Mouse (Mus musculus): ENCODE results near the gene Cd5. TPM values are rescaled to one million over a fixed set of nuclear protein-coding genes. Genes with fewer than 3 reads are reported as not detected.

Gene Cd5
- polyA plus RNA-seq (2014; fragmentation: Nextera tagmentation; extraction: Ambion mirVana), result 0.29 TPM in 1 of 2 replicates, not detected in the other

DNA sequence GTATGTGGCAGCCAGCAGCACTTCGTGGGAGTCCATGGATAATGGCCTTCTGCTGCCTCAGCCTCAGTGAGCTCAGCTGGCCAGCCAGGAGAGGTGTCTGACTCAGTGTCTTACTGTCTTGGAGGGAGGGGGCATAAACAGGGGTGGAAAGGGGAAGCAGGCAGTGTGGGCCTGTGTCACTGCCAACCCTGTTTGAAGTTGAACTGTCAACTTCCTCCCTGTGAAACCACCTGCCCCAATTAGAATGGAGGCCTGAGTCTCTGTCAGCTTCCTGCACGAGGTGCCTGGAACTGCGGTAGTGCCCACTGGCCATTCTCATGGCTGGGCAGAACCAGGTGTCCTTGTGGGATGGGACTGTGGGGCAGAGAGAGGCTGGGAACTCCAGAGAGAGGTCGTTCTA, at the start of gene Cd5:
Gene Cd5 (minus strand): TSS at position 192 of the 400 bp plus-strand sequence.
- Histone ChIP-seq H3K4me1 (ENCODE audit: control insufficient read depth, insufficient read depth, low read length) (no peaks in the 10 kb centered on the region), H3K27me3 (replicated peaks; ENCODE audit: control insufficient read depth, insufficient read depth, low read length) (no peaks in the 10 kb centered on the region), H3K4me3 (ENCODE audit: low read depth, low read length) (no peak within 1 kb of the TSS), H3K36me3 (ENCODE audit: control insufficient read depth, insufficient read depth, low read length) (no peaks in the 10 kb centered on the region), H3K9me3 (replicated peaks; ENCODE audit: control insufficient read depth, low read length) (no peaks in the 10 kb centered on the region), H3K27ac (ENCODE audit: low read depth, low read length) (no peak within 1 kb of the TSS), H3K4me2 (ENCODE audit: low read length) (no peak within 1 kb of the TSS), H3K9ac (ENCODE audit: low read length) (no peak within 1 kb of the TSS)
- no peak for DNase-seq (ENCODE audit: low spot score)
- WGBS, result 77% methylated on average over 4 of the region's 4 CpGs
- ATAC-seq, result no peak

DNA sequence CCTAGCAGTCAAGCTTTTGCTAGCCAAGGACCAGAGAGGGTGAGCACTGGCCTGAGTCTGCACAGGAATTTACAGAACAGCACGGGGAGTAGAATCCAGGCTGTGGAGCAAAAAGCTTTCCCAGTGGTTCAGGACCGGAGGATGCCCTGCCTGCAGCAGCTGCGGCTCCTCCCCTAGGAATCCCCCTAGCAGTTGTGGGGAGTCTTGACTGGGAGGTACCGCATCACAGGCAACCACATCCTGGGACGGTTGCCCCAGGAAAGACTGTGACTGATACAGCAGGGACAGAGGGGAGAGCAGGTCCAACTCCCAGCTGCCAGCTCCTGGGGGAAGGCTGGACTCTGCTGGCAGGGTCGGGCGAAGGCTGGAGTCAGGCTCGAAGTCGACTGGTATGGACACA, 49.4 kb upstream of the Cd5 start:
- H3K27me3 ChIP-seq (replicated peaks; ENCODE audit: control insufficient read depth, insufficient read depth, low read length), result no peaks in the 10 kb centered on the region
- H3K36me3 ChIP-seq (ENCODE audit: control insufficient read depth, insufficient read depth, low read length), result no peaks in the 10 kb centered on the region
- H3K9me3 ChIP-seq (replicated peaks; ENCODE audit: control insufficient read depth, low read length), result no peaks in the 10 kb centered on the region
- no peak for ATAC-seq
- H3K4me2 ChIP-seq (ENCODE audit: low read length), result no peak overlapping the region
- DNase-seq (ENCODE audit: low spot score), result no peak
- no peak overlapping the region for H3K27ac ChIP-seq (ENCODE audit: low read depth, low read length)
- H3K4me3 ChIP-seq (ENCODE audit: low read depth, low read length), result no peak overlapping the region
- no peak overlapping the region for H3K9ac ChIP-seq (ENCODE audit: low read length)
- H3K4me1 ChIP-seq (ENCODE audit: control insufficient read depth, insufficient read depth, low read length), result no peaks in the 10 kb centered on the region
- 75% methylated on average over 9 of the region's 9 CpGs for WGBS

DNA sequence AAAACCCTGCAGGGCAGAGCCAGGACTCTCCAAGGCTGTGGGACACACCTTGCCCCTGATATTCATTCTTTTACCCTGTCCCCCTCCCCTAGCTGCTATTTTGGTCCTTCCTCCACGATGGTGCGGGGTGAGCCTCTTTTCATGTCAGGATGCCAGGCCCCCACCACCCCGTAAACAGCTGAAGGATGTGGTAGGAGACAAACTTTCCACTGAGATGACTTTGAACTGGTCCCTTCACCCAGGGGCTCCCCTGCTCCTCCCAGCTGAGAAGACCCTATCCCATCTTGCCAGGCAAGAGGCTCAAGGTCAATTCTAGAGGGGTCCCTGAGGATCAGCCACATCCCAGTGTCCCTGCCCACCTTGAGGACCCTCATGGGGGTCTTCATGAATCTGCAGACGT, 48.6 kb upstream of the Cd5 start:
- Histone ChIP-seq H3K4me2 (ENCODE audit: low read length) (no peak overlapping the region), H3K4me3 (ENCODE audit: low read depth, low read length) (no peak overlapping the region), H3K27me3 (replicated peaks; ENCODE audit: control insufficient read depth, insufficient read depth, low read length) (no peaks in the 10 kb centered on the region), H3K9ac (ENCODE audit: low read length) (no peak overlapping the region), H3K36me3 (ENCODE audit: control insufficient read depth, insufficient read depth, low read length) (no peaks in the 10 kb centered on the region), H3K27ac (ENCODE audit: low read depth, low read length) (no peak overlapping the region), H3K4me1 (ENCODE audit: control insufficient read depth, insufficient read depth, low read length) (no peaks in the 10 kb centered on the region), H3K9me3 (replicated peaks; ENCODE audit: control insufficient read depth, low read length) (no peaks in the 10 kb centered on the region)
- ATAC-seq (no peak), DNase-seq (ENCODE audit: low spot score) (no peak)
- WGBS, result 87% methylated on average over 4 of the region's 4 CpGs

DNA sequence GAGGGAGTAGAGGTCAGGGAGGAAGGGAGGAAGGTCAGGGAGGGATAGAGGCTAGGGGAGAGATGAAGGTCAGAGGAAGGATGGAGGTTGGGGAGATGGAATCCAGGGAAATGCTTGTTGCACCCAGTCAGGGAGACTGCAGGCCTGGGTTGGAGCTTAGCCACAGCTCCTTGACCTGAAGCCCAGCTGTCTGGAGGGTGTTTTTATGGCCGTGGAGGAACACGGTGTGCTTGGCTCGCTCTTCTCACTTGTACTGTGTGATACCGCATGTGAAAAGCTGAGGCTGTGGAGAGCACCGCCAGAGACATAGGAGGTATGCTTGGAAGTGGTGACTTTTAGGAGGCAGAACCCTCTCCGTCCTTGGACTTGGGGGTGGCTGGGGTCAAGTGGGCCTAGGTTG, 48.0 kb upstream of the Cd5 start:
- no peak for DNase-seq (ENCODE audit: low spot score)
- H3K9me3 ChIP-seq (replicated peaks; ENCODE audit: control insufficient read depth, low read length), result no peaks in the 10 kb centered on the region
- no peaks in the 10 kb centered on the region for H3K27me3 ChIP-seq (replicated peaks; ENCODE audit: control insufficient read depth, insufficient read depth, low read length)
- 83% methylated on average over 6 of the region's 6 CpGs for WGBS
- H3K4me2 ChIP-seq (ENCODE audit: low read length), result no peak overlapping the region
- no peak overlapping the region for H3K4me3 ChIP-seq (ENCODE audit: low read depth, low read length)
- no peaks in the 10 kb centered on the region for H3K36me3 ChIP-seq (ENCODE audit: control insufficient read depth, insufficient read depth, low read length)
- no peak overlapping the region for H3K9ac ChIP-seq (ENCODE audit: low read length)
- no peaks in the 10 kb centered on the region for H3K4me1 ChIP-seq (ENCODE audit: control insufficient read depth, insufficient read depth, low read length)
- H3K27ac ChIP-seq (ENCODE audit: low read depth, low read length), result no peak overlapping the region
- no peak for ATAC-seq

DNA sequence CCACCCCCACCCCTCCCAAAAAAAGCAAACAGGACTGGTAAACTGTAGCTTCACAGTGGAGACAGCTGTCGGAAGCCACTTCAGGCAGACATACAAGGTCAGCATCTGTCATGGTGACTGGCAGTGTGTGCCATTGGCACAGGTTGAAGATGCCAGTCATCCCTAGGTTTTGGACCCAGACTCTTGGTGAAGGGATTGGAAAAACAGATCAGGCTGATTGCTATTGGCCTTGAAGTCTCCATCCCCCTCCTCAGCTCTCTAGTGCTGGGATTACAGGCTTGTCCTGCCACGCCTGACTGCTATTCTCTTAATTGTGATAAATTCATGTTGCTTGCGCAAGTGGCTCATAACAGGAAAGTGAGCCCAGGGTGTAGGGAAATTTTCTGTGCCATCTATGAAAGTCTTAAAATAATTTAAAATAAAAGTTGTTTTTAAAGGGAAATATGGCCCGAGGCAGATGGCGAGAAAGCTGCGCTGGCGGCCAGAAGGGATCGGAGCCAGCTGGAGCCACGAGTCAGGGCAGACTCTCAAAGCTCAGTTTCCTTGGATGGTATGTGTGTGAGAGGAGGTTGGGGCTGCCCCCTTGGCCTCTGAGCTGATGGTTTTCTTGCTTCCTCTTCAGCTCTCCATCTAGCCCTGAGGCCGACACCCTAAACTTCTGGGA, 46.1 kb upstream of the Cd5 start:
- 76% methylated on average over 10 of the region's 10 CpGs for WGBS
- H3K4me3 ChIP-seq (ENCODE audit: low read depth, low read length), result no peak overlapping the region
- H3K27ac ChIP-seq (ENCODE audit: low read depth, low read length), result no peak overlapping the region
- no peaks in the 10 kb centered on the region for H3K27me3 ChIP-seq (replicated peaks; ENCODE audit: control insufficient read depth, insufficient read depth, low read length)
- DNase-seq (ENCODE audit: low spot score), result peak; percentile 58
- ATAC-seq, result peak; percentile 42; the same call in 1 of the 2 replicates
- no peaks in the 10 kb centered on the region for H3K36me3 ChIP-seq (ENCODE audit: control insufficient read depth, insufficient read depth, low read length)
- H3K4me1 ChIP-seq (ENCODE audit: control insufficient read depth, insufficient read depth, low read length), result no peaks in the 10 kb centered on the region
- no peak overlapping the region for H3K9ac ChIP-seq (ENCODE audit: low read length)
- no peaks in the 10 kb centered on the region for H3K9me3 ChIP-seq (replicated peaks; ENCODE audit: control insufficient read depth, low read length)
- no peak overlapping the region for H3K4me2 ChIP-seq (ENCODE audit: low read length)

DNA sequence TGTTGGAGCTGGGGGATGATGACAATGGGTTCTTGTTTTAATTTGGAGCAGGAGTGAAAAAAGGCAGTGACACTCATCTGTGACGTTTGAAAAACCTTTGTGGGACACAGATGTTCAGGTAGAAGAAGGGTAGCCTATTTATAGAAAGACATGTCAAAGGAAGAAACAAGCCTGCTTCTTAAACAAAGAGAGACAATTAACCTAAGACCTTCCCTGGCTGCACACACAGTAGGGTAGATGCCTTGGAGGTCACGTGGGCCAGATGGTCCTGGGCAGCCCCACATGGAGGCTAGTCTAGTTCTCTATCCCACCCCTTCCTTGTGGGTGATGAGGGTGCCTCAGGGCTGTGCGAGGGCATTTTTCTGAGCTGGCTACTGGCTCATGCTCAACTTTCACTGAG, 45.3 kb upstream of the Cd5 start:
- Histone ChIP-seq H3K4me3 (ENCODE audit: low read depth, low read length) (no peak overlapping the region), H3K9me3 (replicated peaks; ENCODE audit: control insufficient read depth, low read length) (no peaks in the 10 kb centered on the region), H3K9ac (ENCODE audit: low read length) (no peak overlapping the region), H3K27ac (ENCODE audit: low read depth, low read length) (no peak overlapping the region), H3K27me3 (replicated peaks; ENCODE audit: control insufficient read depth, insufficient read depth, low read length) (no peaks in the 10 kb centered on the region), H3K36me3 (ENCODE audit: control insufficient read depth, insufficient read depth, low read length) (no peaks in the 10 kb centered on the region), H3K4me2 (ENCODE audit: low read length) (no peak overlapping the region), H3K4me1 (ENCODE audit: control insufficient read depth, insufficient read depth, low read length) (no peaks in the 10 kb centered on the region)
- DNase-seq (ENCODE audit: low spot score) (no peak), ATAC-seq (peak; percentile 42; the same call in 1 of the 2 replicates)
- WGBS, result 18% methylated on average over 3 of the region's 3 CpGs

DNA sequence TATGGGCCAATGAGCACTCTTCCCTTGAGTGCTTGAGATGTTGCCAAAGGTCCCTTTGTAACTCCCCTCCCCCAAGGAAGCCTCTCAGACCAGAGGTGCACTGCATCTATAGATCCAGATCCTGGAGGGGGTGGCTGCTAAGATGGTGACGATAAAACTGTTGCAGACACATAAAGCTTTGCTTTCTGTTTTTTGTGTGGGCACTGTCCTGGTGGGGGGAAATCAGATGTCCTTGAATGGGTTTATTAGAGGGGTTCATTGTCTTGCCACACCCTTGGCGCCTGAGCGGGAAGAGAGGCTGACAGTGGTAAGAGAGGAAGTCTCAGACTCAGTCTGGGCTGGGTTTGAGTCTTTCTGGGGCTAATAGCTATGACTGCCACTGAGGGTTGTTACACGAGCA, 44.4 kb upstream of the Cd5 start:
- H3K27ac ChIP-seq (ENCODE audit: low read depth, low read length), result no peak overlapping the region
- H3K9me3 ChIP-seq (replicated peaks; ENCODE audit: control insufficient read depth, low read length), result no peaks in the 10 kb centered on the region
- H3K4me1 ChIP-seq (ENCODE audit: control insufficient read depth, insufficient read depth, low read length), result no peaks in the 10 kb centered on the region
- no peaks in the 10 kb centered on the region for H3K27me3 ChIP-seq (replicated peaks; ENCODE audit: control insufficient read depth, insufficient read depth, low read length)
- DNase-seq (ENCODE audit: low spot score), result no peak
- no peak overlapping the region for H3K9ac ChIP-seq (ENCODE audit: low read length)
- WGBS, result 76% methylated on average over 4 of the region's 4 CpGs
- no peak overlapping the region for H3K4me2 ChIP-seq (ENCODE audit: low read length)
- no peak overlapping the region for H3K4me3 ChIP-seq (ENCODE audit: low read depth, low read length)
- ATAC-seq, result no peak
- H3K36me3 ChIP-seq (ENCODE audit: control insufficient read depth, insufficient read depth, low read length), result no peaks in the 10 kb centered on the region

DNA sequence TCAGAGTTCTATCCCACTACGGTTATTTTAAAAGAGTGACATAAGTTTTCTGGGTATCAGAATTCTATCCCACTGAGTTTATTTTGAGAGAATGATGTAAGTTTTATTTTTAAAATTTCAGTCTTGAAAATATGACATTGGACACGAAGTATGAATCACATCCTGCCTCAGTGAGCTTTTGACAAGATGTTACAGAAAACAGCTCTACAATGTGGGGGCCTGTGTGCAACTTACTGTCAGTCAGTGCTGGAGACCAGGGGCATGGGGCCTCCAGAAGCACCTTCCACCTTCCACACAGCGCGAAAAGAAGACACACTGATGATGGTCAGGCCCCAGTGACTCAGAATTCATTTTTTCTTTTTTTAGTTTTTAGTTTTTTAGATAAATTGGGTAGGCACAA, 42.8 kb upstream of the Cd5 start:
- Histone ChIP-seq H3K4me3 (ENCODE audit: low read depth, low read length) (no peak overlapping the region), H3K27ac (ENCODE audit: low read depth, low read length) (no peak overlapping the region), H3K9ac (ENCODE audit: low read length) (no peak overlapping the region), H3K9me3 (replicated peaks; ENCODE audit: control insufficient read depth, low read length) (no peaks in the 10 kb centered on the region), H3K4me1 (ENCODE audit: control insufficient read depth, insufficient read depth, low read length) (no peaks in the 10 kb centered on the region), H3K27me3 (replicated peaks; ENCODE audit: control insufficient read depth, insufficient read depth, low read length) (no peaks in the 10 kb centered on the region), H3K4me2 (ENCODE audit: low read length) (no peak overlapping the region), H3K36me3 (ENCODE audit: control insufficient read depth, insufficient read depth, low read length) (no peaks in the 10 kb centered on the region)
- no peak for DNase-seq (ENCODE audit: low spot score)
- ATAC-seq, result no peak
- 85% methylated on average over 4 of the region's 4 CpGs for WGBS

DNA sequence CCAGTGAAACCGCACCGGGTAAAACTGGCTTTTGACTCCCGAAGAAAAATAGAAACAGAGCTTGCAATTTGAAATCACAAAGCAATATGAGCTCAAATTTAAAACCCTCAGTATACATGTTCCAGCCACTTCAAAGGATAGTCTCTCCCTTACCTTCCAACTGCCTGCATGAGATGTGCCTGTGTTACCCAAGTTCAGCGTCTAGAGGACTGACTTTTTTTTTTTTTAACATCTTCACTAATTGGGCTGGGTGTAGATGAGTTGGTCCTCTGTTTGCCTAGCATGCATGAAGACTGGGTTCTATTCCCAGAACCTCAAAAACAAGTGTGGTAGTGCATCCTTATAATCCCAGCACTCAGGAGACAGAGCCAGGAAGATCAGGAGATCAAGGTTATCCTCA, 38.1 kb upstream of the Cd5 start:
- Histone ChIP-seq H3K4me2 (ENCODE audit: low read length) (no peak overlapping the region), H3K4me1 (ENCODE audit: control insufficient read depth, insufficient read depth, low read length) (no peaks in the 10 kb centered on the region), H3K9me3 (replicated peaks; ENCODE audit: control insufficient read depth, low read length) (no peaks in the 10 kb centered on the region), H3K4me3 (ENCODE audit: low read depth, low read length) (no peak overlapping the region), H3K27me3 (replicated peaks; ENCODE audit: control insufficient read depth, insufficient read depth, low read length) (no peaks in the 10 kb centered on the region), H3K9ac (ENCODE audit: low read length) (no peak overlapping the region), H3K27ac (ENCODE audit: low read depth, low read length) (no peak overlapping the region), H3K36me3 (ENCODE audit: control insufficient read depth, insufficient read depth, low read length) (no peaks in the 10 kb centered on the region)
- no peak for ATAC-seq
- 89% methylated on average over 4 of the region's 4 CpGs for WGBS
- no peak for DNase-seq (ENCODE audit: low spot score)

All from forebrain, embryonic 14.5 days (tissue).